Mouse (Mus musculus) liver, embryonic 13.5 days (tissue): ENCODE data around the gene Pcgf6. TPM values are rescaled to one million over a fixed set of nuclear protein-coding genes. Genes with fewer than 3 reads are reported as not detected.
A peak's percentile ranks its signal among the peaks of the same experiment; 100 is the strongest.
"Not testable (repeated sequence)": the region's sequence is repeated elsewhere in the genome, so short reads cannot be mapped to it uniquely, and the experiment has no call there.

Experiments used
- ATAC-seq: fragments of 200-750 bp; cut with Nextera tagmentation; 2 replicates; pipeline ENCODE4 v1.8.0; 2017; ENCODE audit warnings: low read depth, mild to moderate bottlenecking, moderate number of reproducible peaks, moderate library complexity
- DNase-seq: peaks from one replicate; pipeline ENCODE4 v3.0.0; 2022
- H3K27ac ChIP-seq: fragments of 300-500 bp; sonication (generic); 2 replicates; pipeline ENCODE4 v1.5.1; 2015; ENCODE audit warnings: moderate library complexity, mild to moderate bottlenecking, inconsistent platforms
- H3K27me3 ChIP-seq: fragments of 300-500 bp; sonication (generic); 2 replicates; pipeline ENCODE4 v1.6.1; 2015; ENCODE audit warnings: mild to moderate bottlenecking, inconsistent platforms
- H3K36me3 ChIP-seq: fragments of 300-500 bp; sonication (generic); 2 replicates; pipeline ENCODE4 v1.6.1; 2015; ENCODE audit warnings: mild to moderate bottlenecking, inconsistent platforms
- H3K4me1 ChIP-seq: fragments of 300-500 bp; sonication (generic); replicated peaks from 2 replicates; pipeline ENCODE4 v1.6.1; 2015; ENCODE audit warnings: inconsistent platforms
- H3K4me2 ChIP-seq: fragments of 300-500 bp; sonication (generic); 2 replicates; pipeline ENCODE4 v1.6.1; 2015; ENCODE audit warnings: inconsistent platforms, mild to moderate bottlenecking, moderate library complexity
- H3K4me3 ChIP-seq: fragments of 300-500 bp; sonication (generic); replicated peaks from 2 replicates; pipeline ENCODE4 v1.5.1; 2015; ENCODE audit warnings: mild to moderate bottlenecking, inconsistent platforms
- H3K9ac ChIP-seq: fragments of 300-500 bp; sonication (generic); 2 replicates; pipeline ENCODE4 v1.6.1; 2015; ENCODE audit warnings: mild to moderate bottlenecking, inconsistent platforms
- H3K9me3 ChIP-seq: fragments of 300-500 bp; sonication (generic); replicated peaks from 2 replicates; pipeline ENCODE4 v1.6.1; 2016; ENCODE audit warnings: inconsistent platforms
- WGBS: fragments of 180-500 bp; shearing (Covaris S2); methylation state at CpG from one replicate; pipeline ENCODE4 v1.1.7; 2015; ENCODE audit not compliant: insufficient replicate concordance; 5-methylcytosine and 5-hydroxymethylcytosine counted together
- polyA plus RNA-seq: library from polyadenylated mRNA; unstranded; fragments of >200 nt; fragmentation: Nextera tagmentation; extraction: Ambion mirVana; gene quantifications from 2 replicates; pipeline ENCODE4 v1.2.1, GENCODE M21; 2015

Pcgf6 gene
- polyA plus RNA-seq, 1 experiment from 2014 or later = 11.3 TPM

- not testable (repeated sequence) for H3K4me2 ChIP-seq, H3K9me3 ChIP-seq, H3K27me3 ChIP-seq, DNase-seq, H3K9ac ChIP-seq, ATAC-seq, H3K36me3 ChIP-seq, H3K27ac ChIP-seq, H3K4me3 ChIP-seq
- WGBS = 65% methylated on average over 4 of the region's 4 CpGs
- H3K4me1 ChIP-seq = peaks cover 34% of the 10 kb centered on the region
Observed at GRCm38 (mm10) chr19:46992329-46992728, 58.4 kb downstream of the Pcgf6 start.

- H3K4me1 ChIP-seq = peaks cover 45% of the 10 kb centered on the region
- H3K9me3 ChIP-seq = no peaks in the 10 kb centered on the region
- 6% methylated on average over 5 of the region's 5 CpGs for WGBS
- no peaks in the 10 kb centered on the region for H3K27me3 ChIP-seq
- H3K36me3 ChIP-seq = no peaks in the 10 kb centered on the region
- ATAC-seq (no peak), DNase-seq (peak; percentile 78)
- H3K4me3 ChIP-seq = no peak overlapping the region
- H3K9ac ChIP-seq = no peak overlapping the region
- no peak overlapping the region for H3K4me2 ChIP-seq
- no peak overlapping the region for H3K27ac ChIP-seq
Observed at GRCm38 (mm10) chr19:46991145-46991544, 59.6 kb downstream of the Pcgf6 start.

GRCm38 (mm10) chr19:46990625-46991024 lies 60.1 kb downstream of the Pcgf6 start:
- 69% methylated on average over 8 of the region's 8 CpGs for WGBS
- not testable (repeated sequence) for DNase-seq, H3K9me3 ChIP-seq, H3K4me3 ChIP-seq, H3K27me3 ChIP-seq, ATAC-seq, H3K27ac ChIP-seq, H3K4me2 ChIP-seq, H3K9ac ChIP-seq, H3K36me3 ChIP-seq
- peaks cover 50% of the 10 kb centered on the region for H3K4me1 ChIP-seq

- WGBS = 79% methylated on average over 3 of the region's 3 CpGs
- peak overlapping the region; percentile 37 for H3K9ac ChIP-seq
- no peak for ATAC-seq
- no peak for DNase-seq
- H3K9me3 ChIP-seq = no peaks in the 10 kb centered on the region
- H3K4me1 ChIP-seq = peaks cover 55% of the 10 kb centered on the region
- peak overlapping the region; percentile 35 for H3K4me2 ChIP-seq
- no peaks in the 10 kb centered on the region for H3K27me3 ChIP-seq
- no peak overlapping the region for H3K4me3 ChIP-seq
- H3K27ac ChIP-seq = peak overlapping the region; percentile 97
- no peaks in the 10 kb centered on the region for H3K36me3 ChIP-seq
Observed at GRCm38 (mm10) chr19:46990153-46990518, 60.6 kb downstream of the Pcgf6 start.

- Histone ChIP-seq H3K4me2 (peak overlapping the region; percentile 35), H3K27me3 (no peaks in the 10 kb centered on the region), H3K9ac (peak overlapping the region; percentile 37), H3K27ac (peak overlapping the region; percentile 97), H3K4me1 (peaks cover 60% of the 10 kb centered on the region), H3K36me3 (no peaks in the 10 kb centered on the region), H3K4me3 (no peak overlapping the region), H3K9me3 (no peaks in the 10 kb centered on the region)
- no peak for ATAC-seq
- 53% methylated on average over 20 of the region's 20 CpGs for WGBS
- DNase-seq = no peak
Observed at GRCm38 (mm10) chr19:46989479-46990152, 61.1 kb downstream of the Pcgf6 start.

GRCm38 (mm10) chr19:46988231-46989087 lies 62.2 kb downstream of the Pcgf6 start:
- ATAC-seq (peak; percentile 91), DNase-seq (peak; percentile 82)
- peak overlapping the region; percentile 47 for H3K4me3 ChIP-seq
- H3K27me3 ChIP-seq = no peaks in the 10 kb centered on the region
- WGBS = 16% methylated on average over 16 of the region's 16 CpGs
- peak overlapping the region; percentile 97 for H3K27ac ChIP-seq
- no peaks in the 10 kb centered on the region for H3K9me3 ChIP-seq
- peak overlapping the region; percentile 74 for H3K9ac ChIP-seq
- peaks cover 70% of the 10 kb centered on the region for H3K4me1 ChIP-seq
- no peaks in the 10 kb centered on the region for H3K36me3 ChIP-seq
- peak overlapping the region; percentile 71 for H3K4me2 ChIP-seq

- ATAC-seq (no peak), DNase-seq (no peak)
- Histone ChIP-seq H3K27me3 (no peaks in the 10 kb centered on the region), H3K36me3 (no peaks in the 10 kb centered on the region), H3K4me2 (peak overlapping the region; percentile 71), H3K9ac (peak overlapping the region; percentile 74), H3K4me3 (peak overlapping the region; percentile 47; the same call in 1 of the 2 replicates), H3K27ac (peak overlapping the region; percentile 97), H3K9me3 (no peaks in the 10 kb centered on the region), H3K4me1 (peaks cover 78% of the 10 kb centered on the region)
- 42% methylated on average over 6 of the region's 6 CpGs for WGBS
Observed at GRCm38 (mm10) chr19:46987646-46988045, 63.1 kb downstream of the Pcgf6 start.

GRCm38 (mm10) chr19:46984726-46985622 lies 65.7 kb downstream of the Pcgf6 start:
- WGBS = 55% methylated on average over 13 of the region's 13 CpGs
- H3K27ac ChIP-seq = peak overlapping the region; percentile 79
- DNase-seq = no peak

GRCm38 (mm10) chr19:46983966-46984380 lies 66.7 kb downstream of the Pcgf6 start:
- peaks cover 88% of the 10 kb centered on the region for H3K4me1 ChIP-seq
- peak overlapping the region; percentile 61 for H3K4me2 ChIP-seq
- 8% methylated on average over 11 of the region's 11 CpGs for WGBS
- no peaks in the 10 kb centered on the region for H3K27me3 ChIP-seq
- peak overlapping the region; percentile 35 for H3K4me3 ChIP-seq
- DNase-seq (peak; percentile 68), ATAC-seq (peak; percentile 63)
- H3K9ac ChIP-seq = peak overlapping the region; percentile 20
- H3K9me3 ChIP-seq = no peaks in the 10 kb centered on the region
- peak overlapping the region; percentile 86 for H3K27ac ChIP-seq
- H3K36me3 ChIP-seq = no peaks in the 10 kb centered on the region

More at GRCm38 (mm10) chr19:46984726-46985622, 65.7 kb downstream of the Pcgf6 start:
- Histone ChIP-seq H3K9me3 (no peaks in the 10 kb centered on the region), H3K4me1 (peaks cover 88% of the 10 kb centered on the region), H3K27me3 (no peaks in the 10 kb centered on the region), H3K4me2 (peak overlapping the region; percentile 61), H3K36me3 (no peaks in the 10 kb centered on the region), H3K9ac (0 out of 2 replicates have a peak overlapping the region, but pooled peaks have one; percentile 27), H3K4me3 (no peak overlapping the region)
- ATAC-seq = no peak
